Mouse (Mus musculus): Measurements from ENCODE around the gene Emc6.

Emc6 gene

GRCm38 (mm10) chr11:73176608-73177508 is at the start of gene Emc6, which contains the start of gene Tax1bp3:
TSS of gene Emc6 (minus strand) at chr11:73177037.
TSS of gene Tax1bp3 (plus strand) at chr11:73177083.
- peak; percentile 98 for DNase-seq

GRCm38 (mm10) chr11:73225856-73226255 is 49.0 kb upstream of the Emc6 start:
- DNase-seq, result no peak

- DNase-seq, result no peak
These were observed 47.1 kb upstream of the Emc6 start for GRCm38 (mm10) chr11:73223966-73224365.

- DNase-seq, result no peak
These were observed 46.0 kb upstream of the Emc6 start for GRCm38 (mm10) chr11:73222846-73223245.

GRCm38 (mm10) chr11:73220651-73221050 is 43.8 kb upstream of the Emc6 start:
- no peak for DNase-seq

GRCm38 (mm10) chr11:73219671-73220070 is 42.8 kb upstream of the Emc6 start:
- DNase-seq, result no peak

- DNase-seq, result no peak
These were observed 37.1 kb upstream of the Emc6 start for GRCm38 (mm10) chr11:73213956-73214355.

GRCm38 (mm10) chr11:73207621-73208020 is 30.8 kb upstream of the Emc6 start:
- peak; percentile 23 for DNase-seq

GRCm38 (mm10) chr11:73205194-73205593 is 28.4 kb upstream of the Emc6 start:
- no peak for DNase-seq

GRCm38 (mm10) chr11:73203895-73204294 is 27.1 kb upstream of the Emc6 start:
- DNase-seq, result no peak

- no peak for DNase-seq
These were observed 24.8 kb upstream of the Emc6 start for GRCm38 (mm10) chr11:73201597-73201996.

- no peak for DNase-seq
These were observed 24.2 kb upstream of the Emc6 start for GRCm38 (mm10) chr11:73201021-73201420.

- DNase-seq, result peak; percentile 51
These were observed 23.0 kb upstream of the Emc6 start for GRCm38 (mm10) chr11:73199879-73200278.

- DNase-seq, result peak; percentile 96
These were observed 22.4 kb upstream of the Emc6 start, which contains the start of gene Shpk for GRCm38 (mm10) chr11:73199230-73199712. TSS of gene Shpk (plus strand) at chr11:73199460.

- DNase-seq, result peak; percentile 80
These were observed 21.9 kb upstream of the Emc6 start, which contains the start of gene Ctns for GRCm38 (mm10) chr11:73198603-73199229. TSS of gene Ctns (minus strand) at chr11:73199042.

- DNase-seq, result no peak
These were observed 21.4 kb upstream of the Emc6 start for GRCm38 (mm10) chr11:73198190-73198589.

GRCm38 (mm10) chr11:73194444-73194843 is 17.6 kb upstream of the Emc6 start:
- DNase-seq, result no peak

- DNase-seq, result no peak
These were observed 16.2 kb upstream of the Emc6 start for GRCm38 (mm10) chr11:73193047-73193446.

- no peak for DNase-seq
These were observed 10.4 kb upstream of the Emc6 start for GRCm38 (mm10) chr11:73187231-73187630.

GRCm38 (mm10) chr11:73185872-73186615 is 9.2 kb upstream of the Emc6 start:
- no peak for DNase-seq

GRCm38 (mm10) chr11:73177895-73178294 is 1.1 kb upstream of the Emc6 start:
- DNase-seq, result no peak

GRCm38 (mm10) chr11:73177509-73177875 is 655 bp upstream of the Emc6 start:
- DNase-seq, result peak; percentile 63

- no peak for DNase-seq
These were observed 651 bp downstream of the Emc6 start for GRCm38 (mm10) chr11:73176186-73176585.

Data from thymus, postnatal 14 days (tissue).